Mouse (Mus musculus): ENCODE measurements around the gene Kif3a.

Kif3a gene

GRCm38 (mm10) chr11:53616748-53617558 is 49.8 kb downstream of the Kif3a start:
- DNase-seq (ENCODE audit: low spot score), result no peak

DNA sequence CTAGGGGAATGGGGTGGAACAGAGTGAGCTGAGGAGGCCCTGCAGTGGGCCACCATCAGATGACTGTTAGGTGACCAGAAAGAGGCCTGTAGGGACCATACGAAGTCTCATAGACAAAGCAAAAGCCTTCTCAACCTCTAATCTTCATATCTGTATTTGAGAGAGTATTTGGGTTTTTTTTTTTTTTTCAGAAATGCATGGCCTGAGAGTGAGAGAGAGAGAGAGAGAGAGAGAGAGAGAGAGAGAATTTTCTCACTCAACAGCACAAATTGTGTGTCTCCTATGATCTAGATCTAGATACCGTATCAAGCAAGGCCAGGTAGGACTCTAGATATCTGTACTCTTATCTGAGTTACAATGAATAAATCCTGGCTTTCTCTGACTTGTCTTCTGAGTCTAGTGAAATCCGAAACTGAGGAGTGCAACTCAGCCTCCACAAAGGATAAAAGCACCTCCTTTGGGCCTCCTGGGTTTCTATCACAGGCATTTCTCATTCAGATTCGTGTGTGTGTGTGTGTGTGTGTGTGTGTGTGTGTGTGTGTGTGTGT is 50.5 kb downstream of the Kif3a start:
- DNase-seq (ENCODE audit: low spot score), result no peak

GRCm38 (mm10) chr11:53618619-53619198 is 51.5 kb downstream of the Kif3a start, which contains the start of gene Il4:
Gene Il4 (minus strand): TSS chr11:53618669.
- no peak for DNase-seq (ENCODE audit: low spot score)

DNA sequence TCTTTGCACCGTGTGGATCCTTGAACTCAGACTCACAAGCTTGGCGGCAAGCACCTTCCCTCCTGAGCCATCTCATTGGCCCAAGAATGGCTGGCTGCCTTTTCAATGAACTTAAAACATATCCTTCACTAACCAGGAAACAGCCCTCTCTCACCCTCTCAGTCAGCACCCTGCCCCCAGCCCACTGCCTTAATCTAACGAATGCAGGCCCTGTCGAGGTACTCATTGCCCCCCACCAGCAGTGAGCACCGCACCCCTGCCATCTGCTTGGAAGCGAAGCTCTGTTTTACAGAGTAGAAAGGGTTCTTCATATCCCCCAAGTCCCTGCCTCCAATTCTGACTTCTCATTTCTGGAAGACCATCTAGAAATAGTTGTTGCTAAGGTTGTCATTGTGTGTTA is 52.2 kb downstream of the Kif3a start:
- DNase-seq (ENCODE audit: low spot score), result no peak

- no peak for DNase-seq (ENCODE audit: low spot score)
Observed at GRCm38 (mm10) chr11:53620094-53620493, 52.9 kb downstream of the Kif3a start.

DNA sequence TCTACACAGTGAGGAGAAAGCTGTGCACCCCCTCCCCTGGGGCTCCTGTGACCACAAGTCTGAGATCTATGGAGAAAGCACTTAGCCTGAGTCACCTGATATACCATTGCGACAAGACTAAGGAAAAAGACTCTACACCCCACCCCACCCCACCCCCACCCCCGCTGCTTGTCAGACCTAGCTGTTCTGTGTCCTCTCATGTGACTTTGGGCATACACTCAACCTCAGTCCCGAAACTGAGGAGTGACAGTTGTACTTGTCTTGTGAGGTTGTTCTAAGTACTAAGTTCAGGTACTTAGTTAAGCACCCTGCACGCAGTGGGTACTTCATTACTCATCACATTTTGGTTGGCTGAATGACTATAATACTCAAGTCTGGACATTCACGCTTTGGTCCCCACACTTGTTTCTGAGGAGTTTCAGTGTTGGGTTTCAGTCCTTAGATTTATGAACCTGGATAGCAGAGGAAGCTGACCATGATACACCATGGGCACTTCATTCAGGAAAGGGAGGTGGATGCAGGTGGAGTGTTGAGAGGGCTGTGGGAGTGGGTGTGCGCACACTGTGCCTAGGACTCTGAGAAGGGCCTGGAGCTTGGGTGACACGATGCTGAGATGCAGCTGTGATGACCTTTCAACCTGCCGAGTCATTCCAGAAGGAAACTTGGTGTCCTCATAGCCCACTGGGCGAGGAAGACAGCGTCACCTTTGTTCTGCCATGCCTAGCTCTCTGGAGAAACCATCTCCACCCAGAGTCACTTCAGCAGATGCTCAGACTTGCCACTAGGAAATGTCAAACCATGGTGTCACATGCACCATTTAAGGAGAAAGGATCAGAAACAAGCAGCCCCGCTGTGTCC is 54.6 kb downstream of the Kif3a start:
- DNase-seq (ENCODE audit: low spot score), result no peak

DNA sequence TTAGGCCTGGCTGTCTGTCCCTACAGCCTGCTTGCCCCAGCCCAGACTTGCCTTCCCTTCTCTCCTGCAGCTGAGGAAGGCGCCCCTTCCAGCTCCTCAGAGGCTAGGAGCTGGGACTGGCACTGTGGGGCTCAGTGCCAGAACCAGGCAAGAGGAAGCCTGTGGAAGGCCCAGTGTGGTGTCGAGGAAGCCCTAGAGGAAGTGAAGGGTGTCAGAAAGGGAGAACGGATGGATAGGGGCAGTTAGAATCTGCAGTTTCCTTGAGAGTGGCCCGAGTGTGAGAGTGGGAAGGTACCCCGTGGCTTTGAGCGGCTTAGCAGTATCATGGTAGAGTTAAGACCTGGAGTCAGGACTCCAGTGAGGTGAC is 55.2 kb downstream of the Kif3a start:
- no peak for DNase-seq (ENCODE audit: low spot score)

GRCm38 (mm10) chr11:53623573-53623972 is 56.4 kb downstream of the Kif3a start:
- DNase-seq (ENCODE audit: low spot score), result no peak

DNA sequence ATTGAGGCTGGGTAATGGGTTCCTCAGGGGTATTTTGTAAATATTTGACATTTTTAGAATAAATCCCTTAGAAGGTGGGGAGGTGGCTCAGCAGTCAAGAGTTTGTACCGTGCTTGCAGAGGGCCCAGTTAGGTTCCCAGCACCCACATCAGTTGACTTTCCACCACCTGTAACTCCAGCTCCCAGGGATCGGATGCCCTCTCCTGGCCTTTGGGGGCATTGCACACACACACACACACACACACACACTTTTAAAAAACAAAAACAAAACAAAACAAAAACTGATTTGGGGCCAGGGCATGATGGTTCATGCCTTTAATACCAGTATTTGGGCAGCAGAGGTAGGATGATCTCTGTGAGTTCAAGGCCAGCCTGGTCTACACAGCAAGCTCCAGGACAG is 56.9 kb downstream of the Kif3a start:
- DNase-seq (ENCODE audit: low spot score), result no peak

- DNase-seq (ENCODE audit: low spot score), result no peak
Observed at GRCm38 (mm10) chr11:53626802-53627373, 59.7 kb downstream of the Kif3a start.

DNA sequence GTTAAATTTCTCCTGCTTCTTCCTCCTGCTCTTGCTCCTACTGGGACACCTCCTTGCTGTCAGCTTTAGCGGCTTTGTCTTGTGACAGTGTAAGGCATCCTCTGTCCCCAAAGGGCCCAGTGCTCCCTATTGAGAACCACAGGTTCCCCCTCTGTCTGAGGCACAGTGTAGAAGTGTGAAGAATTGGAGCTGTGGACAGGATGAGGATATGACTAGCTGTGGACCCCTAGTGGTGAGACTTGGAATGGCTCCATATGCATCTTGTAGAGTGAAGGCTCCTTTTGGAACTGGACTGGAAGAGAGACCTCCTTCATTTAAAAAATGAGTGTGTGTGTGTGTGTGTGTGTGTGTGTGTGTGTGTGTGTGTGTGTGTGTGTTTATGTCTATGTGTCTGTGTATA is 60.7 kb downstream of the Kif3a start:
- DNase-seq (ENCODE audit: low spot score), result peak; percentile 62

- DNase-seq (ENCODE audit: low spot score), result no peak
Observed at GRCm38 (mm10) chr11:53632122-53632733, 65.0 kb downstream of the Kif3a start.

DNA sequence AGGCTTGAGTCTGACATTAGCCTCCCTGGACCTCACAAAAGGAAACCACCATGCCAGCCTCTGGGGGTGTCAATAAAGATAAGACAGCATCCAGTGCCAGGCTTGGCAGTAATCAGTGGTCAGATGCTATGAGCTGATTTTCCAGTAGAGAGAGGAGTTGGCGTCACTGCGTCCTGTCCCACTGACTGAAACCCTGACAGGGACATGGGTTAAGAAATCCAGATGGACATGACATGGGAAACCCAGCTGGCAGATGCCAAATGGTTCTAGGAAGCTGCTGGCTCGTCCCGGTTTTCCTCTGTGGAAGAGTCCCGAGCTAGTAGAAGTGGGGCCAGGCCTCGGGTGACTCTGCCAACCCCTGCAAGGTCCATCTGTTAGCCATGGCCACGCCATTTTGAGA is 66.5 kb downstream of the Kif3a start:
- DNase-seq (ENCODE audit: low spot score), result no peak

GRCm38 (mm10) chr11:53634556-53634955 is 67.4 kb downstream of the Kif3a start, which contains the start of gene Il13:
Gene Il13 (minus strand): TSS chr11:53634702.
- DNase-seq (ENCODE audit: low spot score), result no peak

DNA sequence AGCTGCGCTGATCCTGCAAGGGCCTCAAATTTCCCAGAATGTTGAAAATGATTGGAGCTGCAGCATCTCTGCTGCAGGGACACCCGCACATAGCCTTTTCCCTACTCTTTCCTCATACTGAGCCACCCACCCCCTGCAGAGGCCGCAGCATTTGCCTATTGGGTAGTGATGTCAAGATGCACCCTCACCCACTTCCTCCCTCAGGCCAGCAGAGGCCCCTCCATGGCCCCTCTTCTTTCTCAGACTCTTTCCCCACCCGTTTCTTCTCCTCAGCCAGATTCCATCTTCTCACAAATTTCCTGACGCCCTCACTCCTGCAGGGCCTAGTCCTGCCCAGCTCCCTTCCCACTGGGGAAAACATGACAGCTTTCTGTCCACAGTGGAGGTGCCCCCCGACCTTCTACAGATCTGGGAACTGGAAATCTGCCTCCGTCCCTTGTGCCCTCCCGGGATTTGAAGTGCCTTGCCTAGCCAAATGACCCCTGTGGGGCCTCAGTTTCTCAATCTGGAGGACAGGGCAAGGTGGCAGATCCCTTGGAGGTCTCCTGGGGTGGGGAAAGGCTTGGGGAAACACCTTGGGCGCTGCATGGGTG is 68.5 kb downstream of the Kif3a start:
- no peak for DNase-seq (ENCODE audit: low spot score)

- no peak for DNase-seq (ENCODE audit: low spot score)
Observed at GRCm38 (mm10) chr11:53636183-53636646, 69.0 kb downstream of the Kif3a start.

GRCm38 (mm10) chr11:53637046-53637802 is 70.0 kb downstream of the Kif3a start:
- DNase-seq (ENCODE audit: low spot score), result no peak

DNA sequence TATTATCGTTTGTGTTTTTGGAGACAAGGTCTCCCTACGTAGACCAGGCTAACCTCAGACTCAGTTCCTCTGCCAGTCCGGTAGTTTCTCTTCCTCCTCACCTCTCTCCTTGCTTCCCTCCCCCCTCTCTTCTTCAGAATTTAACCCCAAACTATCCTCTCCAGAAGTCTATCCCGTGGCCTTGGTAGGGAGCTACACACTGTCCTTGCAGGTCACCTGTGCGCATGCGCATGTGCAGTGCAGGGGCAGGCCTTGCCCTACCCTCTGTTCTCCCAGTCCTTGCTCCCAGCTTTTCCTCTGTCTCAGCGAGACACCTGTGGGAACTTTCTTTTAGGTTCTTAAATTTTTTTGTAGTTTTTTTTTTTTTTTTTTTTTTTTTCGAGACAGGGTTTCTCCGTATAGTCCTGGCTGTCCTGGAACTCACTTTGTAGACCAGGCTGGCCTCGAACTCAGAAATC is 70.7 kb downstream of the Kif3a start:
- DNase-seq (ENCODE audit: low spot score), result no peak

DNA sequence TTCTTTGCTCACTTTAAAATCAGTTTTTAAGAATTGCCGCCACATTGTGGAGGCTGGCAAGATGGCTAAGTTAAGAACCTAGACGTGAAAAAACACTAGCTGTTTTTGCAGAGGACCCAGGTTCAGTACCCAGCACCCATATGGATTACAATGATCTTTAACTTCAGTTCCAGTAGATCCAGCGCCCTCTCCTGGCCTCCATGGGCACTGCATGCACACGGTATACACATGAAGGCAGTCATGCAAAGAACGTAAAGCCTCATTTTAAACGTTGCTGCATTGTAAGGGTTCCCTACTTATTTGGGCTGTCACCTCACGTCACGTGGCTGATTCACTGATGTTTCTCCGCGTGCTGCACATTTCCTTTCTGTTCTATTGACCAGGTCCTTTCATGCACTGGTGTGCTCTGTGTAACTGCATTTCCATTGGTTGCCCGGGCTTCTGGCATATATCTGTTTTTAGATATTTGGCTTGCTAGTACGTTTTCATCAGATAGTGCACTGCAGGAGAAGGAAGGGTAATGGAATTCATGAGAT is 75.6 kb downstream of the Kif3a start:
- DNase-seq (ENCODE audit: low spot score), result no peak

DNA sequence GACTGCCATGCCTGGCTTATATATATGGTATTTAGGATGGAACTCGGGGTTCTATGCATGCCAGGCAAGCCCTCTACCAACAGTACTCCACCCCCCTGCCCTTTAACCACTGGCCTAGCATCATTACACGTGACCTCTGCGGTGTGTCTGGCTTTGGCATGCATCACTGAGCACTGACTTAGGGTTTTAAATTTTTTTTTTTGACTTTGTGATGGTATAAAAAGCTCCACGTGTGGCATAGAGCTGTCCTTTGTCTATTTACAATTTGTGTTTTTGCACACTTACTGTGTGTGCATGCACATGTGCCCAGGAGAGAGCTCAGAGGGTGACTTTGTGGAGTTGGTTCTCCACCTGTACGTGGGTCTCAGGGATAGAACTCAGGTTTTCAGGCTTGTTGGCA is 76.8 kb downstream of the Kif3a start:
- no peak for DNase-seq (ENCODE audit: low spot score)

All from left cerebral cortex, adult 11 months (tissue).